Mouse (Mus musculus): ENCODE measurements at regions not wholly inside any gene's neighbourhood (a gene's known extent, or its start where the extent isn't known, plus 50 kb on each side); places are given as distances from the start of the nearest gene placed in this dataset.
A peak's percentile ranks its signal among the peaks of the same experiment; 100 is the strongest.
"Not testable (repeated sequence)": the region's sequence is repeated elsewhere in the genome, so short reads cannot be mapped to it uniquely, and the experiment has no call there.

DNA sequence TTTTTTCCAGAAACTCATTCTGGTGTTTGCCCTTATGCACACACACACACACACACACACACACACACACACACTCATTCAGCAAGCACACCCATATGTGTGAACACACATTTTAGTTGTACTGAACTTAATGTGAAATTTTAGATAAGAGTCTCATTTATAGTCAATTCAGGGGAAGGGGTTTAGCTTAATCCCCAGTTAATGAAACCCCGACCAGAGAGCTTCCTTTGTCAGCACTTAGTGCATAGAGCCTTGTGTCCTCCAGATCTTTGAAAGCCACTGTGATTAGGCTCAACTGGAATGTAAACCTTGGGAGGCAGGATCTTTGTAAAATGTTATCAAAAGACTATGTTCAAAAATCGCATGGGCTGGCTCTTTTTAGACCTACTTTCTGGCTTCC, 53.4 kb downstream of the Rps12 start:
- DNase-seq (ENCODE audit: low spot score) = no peak

DNA sequence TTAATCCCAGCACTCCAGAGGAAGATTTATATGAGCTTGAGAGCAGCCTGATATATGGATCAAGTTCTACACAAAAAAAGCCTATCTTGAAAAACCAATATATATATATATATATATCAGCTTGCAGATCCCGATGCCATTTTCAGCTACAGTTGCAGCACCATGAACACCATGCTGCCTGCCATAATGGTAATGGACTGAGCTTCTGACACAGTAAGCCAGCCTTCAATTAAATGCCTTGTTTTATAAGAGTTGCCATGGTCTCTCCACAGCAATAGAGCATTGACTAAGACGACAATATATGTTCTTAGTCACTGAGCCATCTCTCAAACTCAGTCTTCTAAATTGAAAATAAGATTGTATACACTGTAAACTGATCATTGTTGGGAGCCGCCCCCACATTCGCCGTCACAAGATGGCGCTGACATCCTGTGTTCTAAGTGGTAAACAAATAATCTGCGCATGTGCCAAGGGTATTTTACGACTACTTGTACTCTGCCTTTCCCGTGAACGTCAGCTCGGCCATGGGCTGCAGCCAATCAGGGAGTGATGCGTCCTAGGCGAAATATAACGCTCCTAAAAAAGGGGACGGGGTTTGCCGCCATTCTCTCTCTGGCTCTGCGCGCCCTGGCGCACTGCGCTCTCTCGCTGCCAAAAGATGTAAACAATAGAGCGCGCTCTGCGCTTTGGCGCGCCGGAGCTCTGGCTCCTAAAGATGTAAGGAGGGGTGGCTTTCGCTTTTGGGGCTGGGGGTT, 60.9 kb downstream of the Rps12 start:
- DNase-seq (ENCODE audit: low spot score) = not testable (repeated sequence)

DNA sequence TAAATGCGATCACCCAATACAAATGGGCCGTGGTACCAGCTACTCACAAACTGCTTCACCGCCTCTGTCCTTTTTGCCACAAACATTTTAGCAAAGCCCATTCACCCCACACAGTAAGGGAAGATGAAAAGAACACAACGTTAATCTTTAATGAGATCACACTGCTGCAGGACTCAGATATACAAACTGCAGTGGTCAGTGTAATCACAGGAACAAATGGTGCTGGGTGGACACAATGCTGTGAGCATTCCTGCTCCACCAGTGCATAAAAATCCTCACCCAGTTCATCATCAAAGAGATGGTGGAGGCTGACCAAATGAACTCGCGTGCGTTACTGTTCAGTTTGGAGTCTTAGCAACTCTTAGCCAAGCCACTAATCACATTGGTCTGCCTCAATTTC, 69.0 kb downstream of the Rps12 start:
- DNase-seq (ENCODE audit: low spot score) = no peak

DNA sequence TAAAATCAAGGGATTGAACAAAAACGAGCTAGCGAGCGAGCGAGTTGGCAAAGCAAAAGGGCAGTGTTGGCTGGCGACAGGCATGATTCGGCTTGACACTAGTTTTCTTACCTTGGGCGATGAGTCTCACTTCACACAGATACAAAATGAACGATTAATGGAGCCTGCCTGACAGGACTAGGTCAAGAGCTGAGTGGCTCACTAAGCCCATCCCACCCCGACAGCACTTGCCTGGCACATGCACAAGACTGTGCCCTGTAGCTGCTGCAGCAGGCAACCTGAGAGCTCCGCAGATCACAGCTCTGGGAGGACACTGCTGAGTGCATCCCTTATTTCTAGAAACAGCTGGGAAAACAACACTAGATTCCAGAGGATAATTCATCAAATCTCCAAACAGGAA, 71.6 kb downstream of the Rps12 start:
- no peak for DNase-seq (ENCODE audit: low spot score)

DNA sequence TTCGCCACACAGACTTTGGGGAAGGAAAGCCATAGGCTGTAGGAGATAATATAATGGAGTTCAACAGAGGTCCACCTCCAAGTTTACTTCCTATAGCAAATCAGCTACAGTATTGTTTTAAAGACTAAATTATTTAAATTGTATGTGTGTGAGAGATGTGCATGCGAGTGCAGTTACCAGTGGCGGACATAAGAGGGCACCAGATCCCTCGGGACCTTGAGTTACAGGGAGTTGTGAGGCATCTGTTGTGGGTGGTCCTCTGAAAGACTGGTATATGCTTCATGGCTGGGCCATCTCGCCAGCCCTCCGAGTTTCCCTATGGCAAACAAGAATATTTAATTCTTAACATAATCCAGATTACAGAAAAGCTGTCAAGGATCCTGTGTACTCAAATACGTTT, 72.0 kb downstream of the Rps12 start:
- no peak for DNase-seq (ENCODE audit: low spot score)

DNA sequence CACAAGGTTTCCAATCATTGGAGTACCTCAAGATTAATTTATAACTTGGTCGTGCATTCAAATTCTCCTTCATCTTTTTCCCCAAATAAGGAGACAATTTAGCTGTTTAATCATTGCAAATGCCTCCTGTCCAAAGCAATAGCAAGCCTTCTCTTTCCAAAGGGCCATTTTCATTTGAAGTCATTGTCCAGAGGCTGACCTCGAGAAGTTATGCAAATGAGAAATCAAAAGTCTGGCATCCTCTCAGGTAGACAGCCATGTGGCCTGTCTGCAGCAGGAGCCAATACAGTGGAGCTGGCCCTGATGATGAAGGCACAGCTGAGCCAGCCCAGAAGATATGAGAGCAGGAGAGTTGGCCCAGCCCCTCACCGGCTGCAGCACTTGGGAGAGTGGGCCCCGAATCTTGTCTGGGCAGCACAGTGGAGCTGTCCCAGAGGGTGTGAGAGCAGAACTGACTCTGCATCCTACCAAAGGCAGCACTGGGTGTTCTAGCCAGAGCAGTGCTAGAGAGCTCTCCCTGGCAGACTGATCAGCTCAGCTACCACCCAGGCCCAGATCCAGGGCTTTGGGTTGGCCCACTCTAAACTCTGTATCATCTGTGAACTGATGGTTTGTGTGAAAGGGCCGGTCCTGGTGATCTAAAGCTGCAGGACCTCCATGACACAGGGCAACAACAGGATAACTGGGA, 74.2 kb downstream of the Rps12 start:
- no peak for DNase-seq (ENCODE audit: low spot score)

DNA sequence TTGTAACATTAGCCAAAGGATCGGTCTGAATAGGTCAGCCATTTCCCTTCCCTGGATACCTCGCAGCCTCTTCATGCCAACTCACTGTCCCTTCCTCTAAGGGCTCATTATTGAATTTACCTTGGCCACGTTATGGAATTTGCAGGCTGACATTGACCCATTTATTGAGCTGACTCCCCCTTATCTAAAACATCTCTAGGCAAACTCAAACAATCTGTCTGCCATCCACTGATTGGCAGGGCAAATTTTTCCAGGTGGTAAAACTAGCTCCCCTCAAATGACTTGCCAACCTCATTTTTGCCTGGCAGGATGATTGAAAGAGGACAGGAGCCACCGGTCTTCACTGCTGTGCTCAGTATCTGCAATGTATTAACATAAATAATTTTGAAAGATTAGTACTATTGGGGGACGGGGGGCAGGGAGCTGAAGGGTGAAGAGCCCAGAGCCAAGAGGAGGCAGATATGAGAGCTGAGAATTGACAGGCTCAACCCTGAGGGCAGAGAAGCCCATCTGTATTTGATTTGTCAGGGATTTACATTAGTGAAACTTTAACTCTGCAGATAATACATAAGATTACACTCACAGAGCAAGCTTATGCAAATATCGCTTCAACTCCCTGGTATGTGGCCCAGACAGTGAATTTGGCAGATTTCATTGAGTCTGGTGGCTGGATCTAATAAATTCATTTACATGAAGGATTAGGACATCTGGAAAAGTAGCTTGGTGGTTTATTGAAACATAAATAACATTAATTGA, 75.5 kb downstream of the Rps12 start:
- no peak for DNase-seq (ENCODE audit: low spot score)

DNA sequence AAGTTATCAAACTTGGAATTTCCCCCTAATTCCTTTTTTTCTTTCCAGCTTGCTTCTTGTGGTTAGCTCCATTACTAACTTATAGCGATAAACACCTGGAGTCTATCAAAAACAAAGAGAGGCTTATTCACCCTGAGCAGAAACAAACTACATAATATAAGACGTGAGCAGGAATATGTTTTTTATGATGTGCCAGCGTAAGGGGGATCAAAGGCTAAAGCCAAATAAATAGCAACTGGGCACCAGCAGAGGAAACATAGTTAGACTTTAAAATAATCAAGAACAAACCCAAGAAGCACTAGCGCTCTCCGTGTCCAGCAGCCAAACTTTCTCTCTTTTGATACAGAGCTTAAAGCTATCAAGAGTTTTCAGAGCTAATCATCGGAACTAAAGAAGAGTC, 76.1 kb downstream of the Rps12 start:
- DNase-seq (ENCODE audit: low spot score) = no peak

DNA sequence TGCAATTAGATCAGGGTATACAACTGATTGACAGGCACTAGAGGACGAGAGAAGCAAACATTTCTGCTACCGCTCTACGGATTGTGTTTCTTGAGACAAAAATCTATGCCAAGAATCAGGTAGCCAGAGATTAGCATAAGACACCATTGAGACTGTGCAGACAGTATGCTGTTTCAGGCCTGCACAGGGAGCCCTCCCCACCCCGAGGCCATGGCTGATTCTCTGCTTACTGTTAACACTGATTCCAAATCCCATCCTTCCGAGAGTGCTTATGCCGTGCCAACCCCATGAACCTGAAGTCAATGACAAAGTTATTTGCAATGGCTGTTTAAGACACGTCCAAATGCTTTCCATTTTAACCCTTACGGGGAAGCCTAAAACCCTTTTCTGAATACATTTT, 78.8 kb downstream of the Rps12 start:
- no peak for DNase-seq (ENCODE audit: low spot score)

DNA sequence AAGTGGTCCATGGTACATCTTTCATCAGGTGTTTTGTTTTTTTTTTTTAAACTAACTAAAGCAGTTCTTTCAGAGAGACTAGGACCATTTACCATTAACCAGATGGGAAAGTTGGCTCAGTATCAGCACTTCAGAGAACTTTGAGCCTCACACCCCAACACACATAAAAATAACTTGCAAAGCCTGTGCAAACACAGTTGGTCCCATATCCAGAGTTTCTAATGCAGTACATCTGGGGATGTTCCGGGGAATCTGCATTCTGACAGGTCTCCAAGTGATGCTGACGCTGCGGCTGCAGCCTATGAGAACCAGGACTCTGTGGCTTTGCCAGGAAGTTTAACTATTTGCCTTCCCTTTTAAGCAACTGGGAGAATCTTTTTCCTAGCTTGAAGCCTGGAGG, 79.9 kb downstream of the Rps12 start:
- DNase-seq (ENCODE audit: low spot score) = no peak

DNA sequence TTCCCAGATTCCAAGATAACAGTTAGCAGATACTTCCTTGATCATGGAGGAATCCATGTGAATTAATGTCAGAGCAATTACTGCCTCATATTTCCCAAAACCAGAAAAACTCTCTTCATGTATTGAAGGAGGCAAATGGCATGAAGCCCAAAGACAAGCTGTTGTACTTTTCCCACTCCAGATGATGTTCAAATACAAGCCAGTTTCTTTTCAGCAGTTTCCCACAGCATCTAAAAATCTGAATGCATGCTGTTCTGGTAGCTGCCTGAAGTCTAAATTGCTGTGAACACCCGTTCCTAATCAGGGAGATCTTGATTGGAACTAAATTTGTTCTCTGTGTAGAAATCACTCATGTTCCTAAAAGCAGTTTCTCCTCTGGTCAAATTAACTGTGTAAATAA, 83.0 kb downstream of the Rps12 start:
- no peak for DNase-seq (ENCODE audit: low spot score)

DNA sequence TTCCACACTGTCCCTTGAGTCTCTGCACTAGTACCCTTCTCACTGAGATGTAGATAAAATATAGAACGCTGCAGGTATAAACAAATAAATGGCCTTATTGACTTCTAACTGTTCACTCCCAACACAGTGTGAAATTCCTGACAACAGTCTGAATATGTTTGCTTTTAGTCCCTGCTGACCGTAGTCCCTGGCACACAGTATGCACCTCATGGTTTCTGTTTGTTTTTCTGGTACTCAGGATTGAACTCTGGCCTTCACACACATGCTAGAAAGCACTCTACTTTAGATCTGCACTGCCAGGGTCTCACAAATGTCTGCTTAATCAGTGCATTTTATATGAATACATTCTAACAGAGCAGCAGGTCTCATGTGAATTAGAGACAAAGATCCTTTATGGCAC, 95.8 kb downstream of the Rps12 start:
- DNase-seq (ENCODE audit: low spot score) = no peak

DNA sequence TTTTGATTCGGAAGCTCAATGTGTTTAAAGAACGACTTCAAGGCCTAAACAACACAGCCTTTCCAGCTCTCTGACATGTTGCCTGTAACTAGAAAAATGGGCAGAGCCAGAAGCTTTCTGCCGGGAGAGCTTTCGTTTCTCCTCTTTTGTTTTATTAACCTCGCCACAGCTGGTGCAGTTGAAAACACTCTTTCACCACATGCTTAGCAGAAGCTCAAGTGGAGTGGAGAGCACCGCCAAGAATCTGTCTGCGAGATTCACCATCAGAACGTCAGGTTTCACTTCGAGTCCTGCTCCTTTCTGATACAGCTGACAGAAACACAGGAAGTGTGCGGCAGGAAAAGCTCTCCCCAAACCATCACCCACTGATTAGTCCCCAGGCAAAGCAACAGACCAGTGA, 100.1 kb downstream of the Rps12 start:
- DNase-seq (ENCODE audit: low spot score) = no peak

DNA sequence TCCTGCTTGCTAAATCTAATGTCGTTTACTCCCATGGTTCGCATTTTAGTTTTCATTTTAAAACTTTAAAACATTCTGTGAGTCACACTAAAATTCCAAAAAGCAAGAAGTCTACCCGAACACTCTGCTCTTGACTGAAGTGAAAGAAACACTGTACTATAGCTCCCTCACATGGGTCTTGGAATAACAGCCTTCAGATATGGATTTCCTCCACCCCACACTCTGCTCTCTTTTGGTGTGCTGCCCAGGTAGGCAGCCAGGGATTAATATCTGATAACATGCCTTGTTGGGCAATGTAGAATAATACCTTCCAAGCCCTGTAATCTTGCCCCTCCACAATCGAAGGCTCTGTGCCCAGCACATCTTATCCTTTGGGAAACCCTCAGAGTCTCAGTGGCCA, 104.0 kb downstream of the Rps12 start:
- DNase-seq (ENCODE audit: low spot score) = no peak

DNA sequence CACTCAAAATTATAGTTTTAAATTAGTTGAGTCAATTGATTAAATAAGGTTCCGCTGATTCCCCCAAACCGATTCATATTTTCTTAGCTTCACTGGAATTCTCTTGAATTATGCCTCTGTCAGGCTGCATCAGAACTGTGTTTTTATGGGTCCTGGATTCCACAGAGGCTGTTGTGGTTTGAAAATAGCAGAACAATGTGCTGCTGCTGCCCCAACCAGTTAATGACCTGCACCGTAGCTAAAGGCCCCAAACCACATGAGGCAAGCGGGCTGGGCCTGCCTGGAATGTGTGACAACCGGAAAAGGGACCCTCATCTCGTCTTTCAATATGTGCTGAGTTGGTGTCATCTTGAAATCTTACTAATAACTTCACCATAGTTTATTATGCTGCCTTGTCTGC, 111.2 kb downstream of the Rps12 start:
- no peak for DNase-seq (ENCODE audit: low spot score)

DNA sequence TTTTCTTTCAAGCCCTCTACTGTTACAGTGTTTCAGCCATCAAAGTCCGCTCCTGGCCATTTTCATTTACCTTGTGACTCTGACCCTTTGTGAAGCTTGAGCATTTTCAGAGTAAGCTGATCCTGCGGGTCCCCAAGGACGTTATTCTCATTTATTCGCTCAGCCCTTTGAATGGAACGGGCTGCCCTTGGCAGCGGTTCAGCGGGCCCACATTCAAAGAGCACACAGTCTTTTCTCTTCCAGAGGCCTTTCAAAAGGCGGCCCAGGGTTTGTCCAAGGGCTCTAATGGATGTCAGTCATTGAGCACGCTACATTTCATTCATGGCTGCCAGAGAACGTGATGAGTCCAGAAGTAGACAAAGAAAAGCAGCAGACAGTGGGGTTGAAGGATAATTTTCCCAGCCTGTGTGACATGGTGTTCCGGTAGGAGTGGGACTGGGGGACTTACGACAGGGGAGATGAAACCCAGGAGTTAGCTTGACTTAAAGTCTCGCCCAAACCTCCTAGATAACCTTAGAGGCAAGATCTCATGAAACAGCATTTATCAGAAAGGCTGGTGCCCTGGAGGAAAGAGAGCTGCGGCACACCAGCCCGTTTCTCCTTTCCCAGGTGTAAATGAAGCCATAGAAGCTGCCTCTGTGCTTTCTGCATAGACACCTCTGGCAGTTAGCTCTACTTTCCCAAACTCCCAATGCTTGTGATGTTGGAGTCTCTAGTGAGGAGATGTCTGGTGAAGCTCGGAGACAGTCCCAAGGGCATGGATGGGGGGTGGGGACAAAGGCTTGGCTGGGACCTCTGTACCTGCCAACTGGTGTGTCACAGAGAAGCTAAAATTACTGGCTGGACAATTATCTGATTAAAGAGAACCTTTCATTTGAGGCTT, 112.2 kb downstream of the Rps12 start:
- no peak for DNase-seq (ENCODE audit: low spot score)

DNA sequence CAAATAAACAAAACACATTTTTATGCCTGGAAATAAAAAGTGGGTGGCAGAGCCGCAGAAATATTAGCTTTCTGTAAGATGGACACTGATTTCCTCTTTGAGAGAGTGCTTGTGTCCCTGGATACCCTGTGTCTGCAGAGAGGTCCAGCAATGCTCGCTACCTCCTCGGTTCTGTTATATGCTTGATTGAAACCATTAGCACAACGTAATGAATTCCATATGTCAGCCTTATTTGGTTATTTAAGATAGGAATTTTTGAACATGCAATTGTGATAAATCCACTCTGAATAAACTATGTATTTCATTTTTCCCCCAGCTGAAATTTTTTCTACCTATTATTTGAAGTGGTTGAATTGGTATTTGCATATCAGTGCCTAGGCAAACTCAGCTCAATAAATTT, 114.8 kb downstream of the Rps12 start:
- DNase-seq (ENCODE audit: low spot score) = no peak

DNA sequence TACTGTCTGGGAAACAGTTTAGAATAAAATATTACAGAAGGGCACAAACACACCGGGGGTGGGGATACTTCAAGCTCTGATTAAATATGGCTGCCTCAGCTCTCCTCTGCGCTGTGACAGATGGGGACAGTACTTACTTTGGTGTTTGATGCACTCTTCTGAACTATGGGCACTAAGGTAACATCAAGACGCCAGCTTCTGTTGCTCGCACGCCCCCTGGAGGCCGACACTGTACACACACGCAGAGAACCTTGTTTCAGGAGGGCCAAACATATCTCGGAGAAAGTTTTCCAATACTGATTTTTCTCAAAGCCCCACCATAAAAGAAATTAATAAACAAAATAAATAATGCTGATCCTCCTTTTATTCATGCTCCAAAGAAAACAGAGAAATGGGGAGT, 115.6 kb downstream of the Rps12 start:
- DNase-seq (ENCODE audit: low spot score) = no peak

DNA sequence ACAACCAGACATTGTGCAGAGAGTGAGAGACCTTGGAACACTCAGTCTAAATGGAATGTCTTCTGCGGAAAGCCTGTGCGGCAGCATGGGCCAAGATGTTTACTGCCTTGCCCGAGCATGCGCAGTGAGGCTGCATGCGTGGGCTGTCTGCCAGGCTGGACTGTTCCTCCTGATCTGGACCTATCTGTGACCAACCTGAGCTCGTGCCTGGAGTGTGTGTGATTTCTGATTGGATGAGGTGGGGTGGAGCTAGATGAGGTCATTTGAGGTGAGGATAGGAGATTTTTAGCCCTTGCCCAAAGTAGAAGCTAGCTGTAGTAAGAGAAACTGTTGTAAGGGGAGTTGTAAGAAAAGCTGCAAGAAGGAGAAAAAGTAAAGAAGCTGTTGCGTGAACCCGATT, 121.2 kb downstream of the Rps12 start:
- DNase-seq (ENCODE audit: low spot score) = not testable (repeated sequence)

DNA sequence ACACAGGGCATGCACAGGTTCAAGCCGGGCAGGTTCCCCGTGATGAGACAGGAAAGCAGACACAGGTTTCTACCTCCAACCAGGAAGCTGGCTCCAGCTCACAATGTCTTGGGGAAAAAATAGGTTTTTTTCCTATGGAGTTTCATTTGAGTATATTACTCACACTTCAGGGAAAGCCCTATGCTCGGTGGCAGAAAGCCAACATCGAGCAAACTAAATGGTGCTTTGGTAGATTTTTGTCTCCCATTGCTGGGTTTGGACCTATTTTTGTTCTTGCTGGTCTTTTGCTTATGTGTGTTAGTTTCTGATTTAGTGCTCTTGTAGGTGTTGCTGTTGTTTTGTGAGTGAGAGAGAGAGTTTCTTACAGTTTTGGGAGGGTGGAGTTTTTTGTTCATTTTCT, 160.9 kb downstream of the Rps12 start:
- no peak for DNase-seq (ENCODE audit: low spot score)

DNA sequence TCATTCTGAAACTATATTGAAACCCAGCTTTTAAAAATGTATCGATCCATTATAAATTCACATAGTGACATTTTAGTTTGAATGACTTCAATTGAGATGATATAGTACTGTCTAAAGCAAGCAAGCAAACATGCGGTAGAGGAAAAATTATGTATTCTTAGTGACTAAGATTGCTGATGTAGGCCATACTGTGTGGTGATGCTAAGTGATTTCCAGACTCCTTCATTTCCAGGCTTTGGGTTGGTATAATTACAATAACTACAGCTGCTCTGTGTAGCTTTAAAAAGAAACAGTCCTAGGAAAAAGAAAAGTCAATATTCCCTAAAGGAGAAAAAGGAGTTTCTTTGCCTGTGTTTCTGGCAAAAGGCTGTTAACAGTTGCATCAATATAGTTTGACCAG, 175.0 kb downstream of the Rps12 start:
- no peak for DNase-seq (ENCODE audit: low spot score)

DNA sequence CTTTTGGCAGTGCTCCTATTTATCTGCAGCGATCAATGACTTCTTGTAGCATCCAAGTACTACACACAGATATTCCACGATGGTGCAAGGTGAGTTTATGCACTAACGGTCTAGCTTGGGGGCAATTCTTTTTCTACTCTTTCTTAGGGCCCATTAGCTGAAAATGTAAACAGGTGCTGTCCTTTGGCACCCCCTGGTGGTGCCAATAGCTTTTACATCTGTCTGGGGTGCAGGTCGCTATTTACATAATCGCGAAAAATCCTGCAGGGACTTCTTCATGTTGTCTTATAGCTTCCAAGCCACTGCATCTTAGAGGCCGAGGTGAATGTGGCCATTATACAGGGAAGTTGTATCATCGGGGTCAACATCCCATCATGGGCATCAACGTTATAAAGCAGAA, 175.9 kb downstream of the Rps12 start:
- DNase-seq (ENCODE audit: low spot score) = peak; percentile 34

All from ovary, postnatal 14 days (tissue).